Mouse (Mus musculus) C2C12 (cell line): ENCODE measurements around the gene Rint1. TPM values are rescaled to one million over a fixed set of nuclear protein-coding genes. Genes with fewer than 3 reads are reported as not detected.

ENCODE experiments used
- H3K27me3 ChIP-seq: one replicate; pipeline ENCODE4 v1.6.1; 2011; ENCODE audit not compliant: control insufficient read depth, insufficient read depth, insufficient read length
- H3K36me3 ChIP-seq: one replicate; pipeline ENCODE4 v1.6.1; 2011; ENCODE audit not compliant: control insufficient read depth, insufficient read depth
- H3K4me3 ChIP-seq: one replicate; pipeline ENCODE4 v1.5.1; 2011; ENCODE audit warnings: mild to moderate bottlenecking, control low read depth; ENCODE audit not compliant: poor library complexity, insufficient read depth, severe bottlenecking
- H3K79me2 ChIP-seq: one replicate; pipeline ENCODE4 v1.6.1; 2011; ENCODE audit not compliant: control insufficient read depth, insufficient read depth
- H3K79me3 ChIP-seq: one replicate; pipeline ENCODE4 v1.6.1; 2011; ENCODE audit warnings: low read depth, control low read depth
- H3ac ChIP-seq: one replicate; pipeline ENCODE3; 2011; ENCODE audit warnings: low read depth; ENCODE audit not compliant: control insufficient read depth, insufficient read length
- CEBPB ChIP-seq: IDR thresholded peaks from one replicate; pipeline ENCODE4 v1.6.1; 2011; ENCODE audit warnings: low read depth, mild to moderate bottlenecking, control low read depth, moderate library complexity
- CTCF ChIP-seq: IDR thresholded peaks from one replicate; pipeline ENCODE4 v1.5.1; 2011; ENCODE audit not compliant: control insufficient read depth, insufficient read depth, insufficient read length
- FOSL1 ChIP-seq: IDR thresholded peaks from one replicate; pipeline ENCODE4 v1.8.0; 2011; ENCODE audit warnings: mild to moderate bottlenecking, low read length; ENCODE audit not compliant: poor library complexity, insufficient read depth, severe bottlenecking
- MAX ChIP-seq: IDR thresholded peaks from one replicate; pipeline ENCODE4 v1.6.1; 2011; ENCODE audit warnings: mild to moderate bottlenecking, control low read depth
- MYOD1 ChIP-seq: IDR thresholded peaks from one replicate; pipeline ENCODE4 v1.6.1; 2011; ENCODE audit warnings: low read depth; ENCODE audit not compliant: control insufficient read depth, insufficient read length
- MYOG ChIP-seq: IDR thresholded peaks from one replicate; pipeline ENCODE4 v1.6.1; 2011; ENCODE audit not compliant: control insufficient read depth, insufficient read length; ENCODE audit errors: extremely low read depth
- USF1 ChIP-seq: IDR thresholded peaks from one replicate; pipeline ENCODE4 v1.6.1; 2011; ENCODE audit warnings: low read depth, mild to moderate bottlenecking, control low read depth, moderate library complexity
- polyA plus RNA-seq: library from polyadenylated mRNA; unstranded; fragments of >200 nt; fragmentation: generic; extraction: Trizol; gene quantifications from one replicate; pipeline ENCODE4 v1.2.1, GENCODE M21; 2012; ENCODE audit warnings: missing spikeins

The Rint1 gene
- polyA plus RNA-seq, 1 experiment, result 9.5 TPM

DNA sequence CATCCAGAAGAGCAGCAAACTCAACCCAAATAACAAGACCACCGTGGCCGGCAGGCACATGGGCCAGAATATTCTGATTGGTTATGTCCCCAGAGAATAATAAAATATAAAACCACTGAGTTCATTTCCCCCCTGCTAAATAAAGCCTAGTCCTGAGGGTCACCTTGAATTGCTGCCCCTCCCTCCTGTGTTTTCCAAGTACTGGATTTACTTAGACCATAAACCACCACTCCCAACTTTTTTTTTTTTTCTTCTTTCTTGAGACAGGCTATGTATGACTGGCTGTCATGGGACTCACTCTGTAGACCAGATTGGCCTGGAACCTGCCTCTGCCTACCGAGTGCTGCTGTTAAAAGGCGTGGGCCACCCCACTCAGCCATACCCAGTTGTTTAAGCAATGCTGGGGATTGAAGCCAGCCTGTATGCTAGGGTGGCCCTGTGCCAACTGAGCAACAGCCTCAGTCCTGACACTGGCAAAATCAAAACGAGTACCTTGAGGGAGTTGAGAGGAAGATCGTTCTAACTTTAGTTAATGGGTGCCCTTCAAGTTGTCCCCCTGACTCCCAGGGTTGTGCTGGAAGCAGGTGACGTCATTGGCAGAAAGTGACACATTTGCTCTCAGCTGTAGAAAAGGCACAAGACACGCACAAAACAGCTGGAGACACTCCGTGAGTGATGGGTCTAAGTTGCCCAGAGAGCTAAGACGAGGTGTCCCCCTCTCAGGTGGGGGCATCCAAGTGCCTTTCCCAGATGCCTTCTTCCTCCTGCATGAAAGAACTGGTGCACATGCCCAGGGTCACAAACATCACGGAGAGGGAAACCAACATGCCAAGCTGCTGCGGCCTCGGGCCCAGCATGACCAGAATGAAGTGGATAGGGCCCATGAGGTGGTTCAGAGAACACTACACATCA lies 76.8 kb downstream of the Rint1 start:
- Histone ChIP-seq H3ac (no peak overlapping the region), H3K79me2 (no peaks in the 10 kb centered on the region), H3K36me3 (no peaks in the 10 kb centered on the region), H3K4me3 (no peak overlapping the region), H3K79me3 (no peaks in the 10 kb centered on the region), H3K27me3 (no peaks in the 10 kb centered on the region)
- no peak for TF ChIP-seq USF1
- TF ChIP-seq MAX, result no peak
- no peak for TF ChIP-seq MYOD1
- no peak for TF ChIP-seq CEBPB
- no peak for TF ChIP-seq MYOG
- no peak for TF ChIP-seq CTCF
- no peak for TF ChIP-seq FOSL1

DNA sequence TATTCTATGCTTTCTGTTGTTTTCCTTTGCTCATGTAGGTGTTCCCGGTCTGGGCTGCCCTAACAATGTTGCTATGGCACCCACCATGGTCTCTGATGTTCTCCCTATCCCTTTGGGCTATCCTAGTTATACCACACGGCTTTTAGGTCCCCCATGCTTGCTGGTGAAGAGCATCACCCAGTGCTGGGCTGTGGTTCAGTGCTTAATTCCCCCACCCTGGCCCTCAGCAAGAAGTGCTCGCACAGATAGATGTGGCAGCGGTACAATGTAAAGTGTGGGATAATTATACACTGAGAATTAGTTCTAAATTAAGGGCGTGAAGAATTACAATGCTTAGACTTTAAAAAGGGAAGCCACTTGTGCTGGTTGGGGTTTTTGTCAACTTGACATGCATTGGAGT lies 78.4 kb downstream of the Rint1 start:
- Histone ChIP-seq H3ac (no peak overlapping the region), H3K36me3 (no peaks in the 10 kb centered on the region), H3K27me3 (no peaks in the 10 kb centered on the region), H3K4me3 (no peak overlapping the region), H3K79me2 (no peaks in the 10 kb centered on the region), H3K79me3 (no peaks in the 10 kb centered on the region)
- TF ChIP-seq CEBPB (no peak), CTCF (no peak), FOSL1 (no peak), USF1 (no peak), MYOG (no peak), MAX (no peak), MYOD1 (no peak)

Other genes starting within 250 kb of the Rint1 start
- gene Srpk2, start 103.1 kb upstream of the Rint1 start, polyA plus RNA-seq, result 4.9 TPM
- gene Pus7, start 4.0 kb upstream of the Rint1 start, polyA plus RNA-seq, result 12.5 TPM
- 125 TPM for gene Tomm7, start 56.5 kb downstream of the Rint1 start, polyA plus RNA-seq
- gene Fam126a, start 243.0 kb downstream of the Rint1 start, polyA plus RNA-seq, result 10.1 TPM